Mouse (Mus musculus) myocyte (in vitro differentiated cells): ENCODE measurements around the gene Nsd1.

Source experiments
- CEBPB ChIP-seq: IDR thresholded peaks from 2 replicates; pipeline ENCODE4 v1.6.1; 2011; ENCODE audit warnings: mild to moderate bottlenecking, moderate library complexity; ENCODE audit not compliant: poor library complexity, insufficient read depth, severe bottlenecking
- E2F4 ChIP-seq: IDR thresholded peaks from one replicate; pipeline ENCODE4 v1.6.1; 2011; ENCODE audit warnings: mild to moderate bottlenecking, control low read depth, moderate library complexity; ENCODE audit not compliant: insufficient read depth
- MAX ChIP-seq: IDR thresholded peaks from one replicate; pipeline ENCODE4 v1.6.1; 2011; ENCODE audit warnings: low read depth, mild to moderate bottlenecking, control low read depth
- MYOD1 ChIP-seq, 3 experiments: IDR thresholded peaks; one replicate each; pipeline ENCODE4 v1.6.1; 2011; ENCODE audit warnings: control low read depth in 2 of 3, low read depth in 2 of 3, mild to moderate bottlenecking in 2 of 3, moderate library complexity in 1 of 3; ENCODE audit not compliant: insufficient read length in 2 of 3, control insufficient read depth in 1 of 3
- MYOG ChIP-seq, 3 experiments: IDR thresholded peaks; one replicate each; pipeline ENCODE4 v1.6.1; 2011; ENCODE audit warnings: control low read depth in 2 of 3, low read depth in 2 of 3, mild to moderate bottlenecking in 2 of 3; ENCODE audit not compliant: insufficient read length in 2 of 3, control insufficient read depth in 1 of 3, insufficient read depth in 1 of 3
- POLR2A ChIP-seq: IDR thresholded peaks from one replicate; pipeline ENCODE4 v1.6.1; 2011; ENCODE audit warnings: low read depth, mild to moderate bottlenecking, control low read depth, moderate library complexity; ENCODE audit not compliant: insufficient read length
- POLR2AphosphoS2 ChIP-seq: IDR thresholded peaks from one replicate; pipeline ENCODE4 v1.6.1; 2011; ENCODE audit warnings: low read depth, control low read depth; ENCODE audit not compliant: insufficient read length
- REST ChIP-seq: IDR thresholded peaks from one replicate; pipeline ENCODE4 v1.6.1; 2011; ENCODE audit warnings: mild to moderate bottlenecking, control low read depth, moderate library complexity; ENCODE audit not compliant: insufficient read depth, insufficient read length
- SRF ChIP-seq: IDR thresholded peaks from one replicate; pipeline ENCODE4 v1.6.1; 2011; ENCODE audit warnings: low read depth; ENCODE audit not compliant: control insufficient read depth, insufficient read length
- TCF12 ChIP-seq: IDR thresholded peaks from one replicate; pipeline ENCODE4 v1.6.1; 2011; ENCODE audit warnings: mild to moderate bottlenecking, control low read depth; ENCODE audit not compliant: poor library complexity, insufficient read depth, severe bottlenecking
- USF1 ChIP-seq: IDR thresholded peaks from one replicate; pipeline ENCODE4 v1.6.1; 2011; ENCODE audit warnings: low read depth, mild to moderate bottlenecking, control low read depth, moderate library complexity

GRCm38 (mm10) chr13:55261521-55261920 lies 51.9 kb downstream of the Nsd1 start:
- TF ChIP-seq TCF12 (no peak), POLR2A (no peak), USF1 (no peak), MYOD1 (IDR thresholded peaks at IDR 0.05; ENCODE audit: control insufficient read depth in 1 of 3, insufficient read length in 2 of 3, low read depth in 2 of 3) (no peak), CEBPB (no peak), MYOG (IDR thresholded peaks at IDR 0.05; ENCODE audit: control insufficient read depth in 1 of 3, insufficient read depth in 1 of 3, insufficient read length in 2 of 3, low read depth in 2 of 3) (no peak), POLR2AphosphoS2 (no peak), E2F4 (no peak), REST (no peak), SRF (no peak), MAX (no peak)
